Mouse (Mus musculus) thymus, postnatal 10 days (tissue): ENCODE data around the gene Atat1.
A peak's percentile ranks its signal among the peaks of the same experiment; 100 is the strongest.

Experiments used
- DNase-seq, 2 experiments: peaks; one replicate each; pipeline ENCODE4 v3.0.0; 2021; ENCODE audit warnings: low spot score in 2 of 2

Gene Atat1

DNA sequence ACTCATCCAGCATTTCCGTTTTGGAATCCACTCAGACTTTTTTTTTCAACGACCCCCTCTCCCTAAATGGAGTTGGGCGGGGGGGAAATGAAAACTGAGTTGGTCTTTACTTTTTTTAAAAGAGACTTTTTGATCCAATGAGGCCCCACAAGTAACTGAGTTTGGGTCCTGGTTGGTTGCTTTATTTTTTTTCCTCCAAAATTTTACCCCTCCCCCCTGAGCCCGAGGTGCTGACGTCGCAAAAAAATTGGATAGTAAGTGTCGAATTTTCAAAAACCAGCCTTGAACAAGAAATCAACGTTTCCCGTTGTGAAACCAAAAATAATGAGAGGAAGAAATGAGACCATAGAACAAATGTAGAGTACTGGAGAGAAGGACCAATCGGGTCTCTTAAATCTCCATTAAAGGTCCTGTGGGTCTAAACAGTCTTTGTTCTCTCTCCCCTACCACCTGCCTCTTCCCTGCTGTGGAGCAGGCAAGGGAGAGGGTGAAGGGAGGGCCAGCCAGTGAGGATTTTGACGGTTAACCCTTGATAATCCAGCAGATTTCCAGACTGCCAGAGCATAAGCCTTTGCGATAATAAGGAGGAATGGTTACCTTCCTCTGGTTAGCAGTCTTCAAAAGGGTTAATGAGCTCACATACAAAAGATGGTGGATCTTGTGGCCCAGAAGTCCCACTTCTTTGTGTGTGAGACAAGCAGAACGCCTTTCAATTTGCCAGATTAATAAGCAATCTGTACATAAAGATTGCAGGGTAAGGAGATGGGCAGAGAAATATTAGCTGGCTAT, 7.8 kb upstream of the Atat1 start:
- DNase-seq = peak; percentile 33 to 34

- DNase-seq = peak; percentile 36 to 51
Observed at GRCm38 (mm10) chr17:35917143-35917462, 7.2 kb upstream of the Atat1 start.

- DNase-seq = peak; percentile 99 to 100
Observed at GRCm38 (mm10) chr17:35916297-35917142, 6.6 kb upstream of the Atat1 start, which contains the start of the genes Mrps18b and Ppp1r10. Mrps18b (minus strand) TSS chr17:35916389. Ppp1r10 (plus strand) TSS chr17:35916434.

DNA sequence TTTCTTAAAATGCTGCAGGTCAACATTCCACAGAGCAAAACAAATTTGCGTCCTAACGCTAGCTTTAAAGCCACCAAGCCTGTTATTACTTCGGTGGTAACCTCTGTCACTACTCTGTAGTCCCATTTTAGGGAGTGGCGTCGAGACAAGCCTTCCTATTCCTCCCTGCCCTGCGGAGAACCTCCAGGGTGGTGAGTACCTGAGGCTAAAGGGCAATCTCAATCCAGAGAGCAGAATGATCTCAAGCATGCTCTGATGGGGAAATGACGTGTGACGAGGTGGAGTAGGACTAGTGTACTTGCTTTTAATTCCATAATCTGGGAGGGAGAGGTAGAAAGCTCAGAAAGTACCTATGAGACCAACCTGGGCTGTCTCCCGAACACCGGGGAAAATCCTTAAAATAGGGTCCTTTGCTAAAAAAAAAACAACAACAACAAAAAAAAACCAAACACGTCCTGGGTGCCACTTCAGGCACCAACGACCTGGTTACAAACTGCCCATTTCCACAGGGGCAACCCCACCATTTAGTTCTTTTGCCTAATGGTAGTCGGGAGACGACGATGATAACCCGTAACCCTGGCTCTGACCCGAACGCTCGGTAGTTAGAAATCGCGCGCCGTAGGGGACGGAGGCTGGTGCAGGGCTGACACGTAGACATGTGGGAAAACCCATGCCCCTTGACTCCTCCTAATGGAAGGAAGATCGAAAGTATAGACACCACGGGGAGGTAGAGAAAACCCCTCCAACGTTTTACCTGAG, 5.8 kb upstream of the Atat1 start:
- no peak for DNase-seq

- DNase-seq = no peak
Observed at GRCm38 (mm10) chr17:35914975-35915374, 5.1 kb upstream of the Atat1 start.

GRCm38 (mm10) chr17:35909186-35909918, 523 bp downstream of the Atat1 start:
- no peak for DNase-seq

GRCm38 (mm10) chr17:35907609-35908008, 2.3 kb downstream of the Atat1 start:
- DNase-seq = no peak

GRCm38 (mm10) chr17:35905587-35905986, 4.3 kb downstream of the Atat1 start:
- no peak for DNase-seq

DNA sequence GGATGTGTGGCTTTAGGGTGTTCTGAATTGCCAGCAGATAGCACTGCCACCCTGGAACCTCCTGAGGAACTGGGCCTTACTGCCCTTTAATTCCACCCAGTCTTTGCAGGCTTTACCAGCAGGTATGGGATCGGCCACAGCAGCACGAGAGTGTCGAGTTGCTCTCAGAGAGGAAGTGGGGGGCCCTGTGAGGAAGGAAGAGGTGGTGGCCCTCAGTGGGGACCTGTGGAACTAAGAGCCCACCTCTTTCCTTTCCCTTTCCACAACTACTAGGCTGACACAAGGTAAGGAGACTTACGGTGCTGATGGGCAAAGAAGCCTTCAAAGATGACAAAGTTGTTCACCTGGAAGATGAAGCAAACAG, 5.9 kb downstream of the Atat1 start:
- DNase-seq = peak in 1 of 2 experiments; percentile 37

DNA sequence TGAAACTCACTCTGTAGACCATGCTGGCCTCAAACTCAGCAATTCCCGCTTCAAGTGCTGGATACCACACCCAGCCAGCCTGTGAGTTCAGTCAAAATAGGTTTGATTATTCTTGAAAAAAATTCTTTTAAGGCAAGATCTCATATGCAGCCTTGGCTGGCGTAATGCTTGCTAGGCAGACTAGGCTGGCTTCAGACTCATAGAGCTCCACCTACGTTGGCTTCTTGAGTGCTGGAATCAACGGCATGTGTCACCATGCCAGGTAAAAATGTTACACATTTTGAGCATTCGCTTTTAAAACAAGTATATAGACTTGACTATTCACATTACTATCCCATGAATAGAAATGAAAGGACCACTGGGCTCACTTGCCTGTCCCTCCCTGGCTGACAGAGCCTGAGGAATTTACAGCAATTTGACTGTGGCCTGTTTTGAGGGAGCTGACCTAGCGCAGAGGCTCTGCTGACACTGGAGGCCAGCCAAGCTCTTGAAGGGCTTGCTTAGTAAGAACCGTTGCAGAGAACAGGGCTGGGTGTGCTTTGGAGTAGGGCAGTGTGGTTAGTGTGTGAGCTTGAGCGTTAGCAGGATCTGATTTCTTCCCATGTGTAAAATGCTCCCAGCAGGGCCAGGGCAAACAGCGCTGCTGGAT, 6.4 kb downstream of the Atat1 start:
- DNase-seq = no peak

GRCm38 (mm10) chr17:35900636-35901035, 9.2 kb downstream of the Atat1 start:
- no peak for DNase-seq

DNA sequence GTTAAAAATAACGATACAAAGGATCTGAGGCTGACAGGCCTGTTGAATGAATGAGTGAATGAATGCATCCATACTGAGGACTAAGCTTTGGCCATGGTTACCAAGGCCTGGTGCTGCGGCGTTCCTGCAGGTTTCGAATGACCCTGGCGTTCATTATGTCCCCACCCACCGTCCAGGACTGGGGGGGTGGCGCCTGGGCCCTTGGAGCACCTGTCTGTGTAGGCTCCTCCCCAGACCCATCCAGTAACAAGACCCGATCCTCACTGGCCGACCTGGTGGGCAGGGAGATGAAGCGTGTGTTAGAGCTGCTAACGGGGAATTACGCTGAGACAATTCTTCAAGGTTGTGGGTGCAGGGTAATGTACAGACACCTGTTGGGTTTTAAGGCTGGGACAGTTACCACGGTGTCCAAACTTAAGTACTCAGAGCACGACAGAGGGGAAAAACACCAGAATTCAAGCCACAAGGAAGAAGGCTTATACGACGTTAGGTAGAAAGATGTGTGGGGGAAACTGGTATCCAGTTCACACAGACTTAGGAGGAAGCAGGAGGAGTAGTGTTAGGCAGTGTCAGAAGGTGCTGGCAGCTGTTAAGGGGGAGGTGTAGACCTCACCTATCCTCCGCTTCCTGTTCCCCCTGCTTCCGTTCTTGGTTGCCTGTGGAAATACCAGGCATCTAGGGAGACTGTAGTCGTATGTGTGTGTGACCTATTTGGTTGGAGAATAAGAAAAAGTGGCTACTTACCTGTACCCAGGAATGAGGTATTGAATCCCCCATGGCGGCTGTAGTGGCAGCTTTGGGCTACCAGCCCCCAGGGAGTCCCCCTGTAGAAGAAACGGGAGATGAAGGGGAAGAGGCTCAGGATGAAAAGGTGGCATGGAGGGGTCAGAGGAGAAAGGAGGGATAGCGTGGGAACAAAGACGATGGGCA, 12.0 kb downstream of the Atat1 start:
- DNase-seq = peak in 1 of 2 experiments; percentile 18

- DNase-seq = peak; percentile 85 to 93
Observed at GRCm38 (mm10) chr17:35896781-35897643, 12.9 kb downstream of the Atat1 start, which contains the start of gene 2310061I04Rik. 2310061I04Rik (minus strand) TSS chr17:35897431.

- DNase-seq = no peak
Observed at GRCm38 (mm10) chr17:35887725-35888124, 22.1 kb downstream of the Atat1 start.

GRCm38 (mm10) chr17:35883777-35884176, 26.1 kb downstream of the Atat1 start:
- no peak for DNase-seq

- no peak for DNase-seq
Observed at GRCm38 (mm10) chr17:35882924-35883323, 27.0 kb downstream of the Atat1 start.

DNA sequence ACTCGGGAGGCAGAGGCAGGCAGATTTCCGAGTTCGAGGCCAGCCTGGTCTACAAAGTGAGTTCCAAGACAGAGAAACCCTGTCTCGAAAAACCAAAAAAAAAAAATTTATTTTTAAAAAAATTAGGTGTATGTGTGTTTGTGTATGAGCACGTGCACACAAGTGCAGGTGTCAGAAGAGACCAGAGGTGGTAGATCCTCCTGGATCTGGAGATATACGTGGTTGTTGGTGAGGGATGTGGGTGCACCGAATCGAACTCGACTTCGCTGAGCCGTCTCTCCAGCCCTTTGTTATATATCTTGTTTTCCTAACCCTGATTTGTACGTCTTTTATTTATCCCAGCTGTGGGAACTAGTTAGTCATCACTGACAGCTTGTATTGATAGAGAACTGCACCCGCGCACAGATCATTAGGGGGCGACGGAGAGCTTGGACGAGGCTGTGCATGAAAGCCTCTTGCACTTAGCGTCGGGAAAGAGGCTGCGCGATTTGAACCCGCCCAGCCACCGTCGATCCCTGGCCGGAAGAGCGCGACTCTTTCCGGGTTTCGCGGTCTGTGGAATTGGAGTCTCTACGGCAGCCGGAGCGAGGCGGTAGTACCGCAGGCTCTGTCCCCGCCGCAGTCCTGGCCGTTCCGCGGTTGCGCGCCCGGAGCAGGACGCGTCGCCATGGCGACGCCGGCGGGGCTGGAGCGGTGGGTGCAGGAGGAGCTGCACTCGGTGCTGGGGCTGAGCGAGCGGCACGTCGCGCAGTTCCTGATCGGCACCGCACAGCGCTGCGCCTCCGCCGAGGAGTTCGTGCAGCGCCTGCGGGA, 30.4 kb downstream of the Atat1 start, which contains the start of gene Dhx16:
Gene Dhx16, plus strand, starts transcription at position 575 of the 813 bp plus-strand sequence.
- DNase-seq = peak; percentile 90 to 96

DNA sequence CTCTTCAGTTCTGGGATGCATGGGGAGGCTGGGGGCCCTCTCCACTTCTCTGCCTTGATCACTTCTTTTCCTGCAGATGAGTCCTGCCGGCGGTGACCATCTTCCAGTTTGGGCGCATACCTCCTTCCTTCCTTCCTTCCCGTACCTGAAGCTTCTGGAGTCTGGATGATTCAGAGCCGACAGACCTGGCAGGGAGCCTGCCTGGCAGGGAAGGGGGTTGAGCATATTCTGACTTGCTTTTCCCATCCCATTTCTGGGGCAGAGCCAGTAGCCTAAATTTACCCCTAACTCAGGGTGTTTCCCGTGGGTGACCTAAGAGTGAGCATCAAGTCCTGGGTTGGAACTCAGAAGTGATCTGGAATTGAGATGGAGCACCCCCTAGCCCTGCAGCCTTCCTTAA, 35.2 kb downstream of the Atat1 start:
- no peak for DNase-seq
